Mouse (Mus musculus) bone marrow macrophage, adult 2 months (primary cell): ENCODE data around the gene Gm7271. TPM values are rescaled to one million over a fixed set of nuclear protein-coding genes. Genes with fewer than 3 reads are reported as not detected.

ENCODE experiments used
- H3K27ac ChIP-seq: 2 replicates; pipeline ENCODE4 v1.5.1; 2012; ENCODE audit warnings: low read depth, low read length; ENCODE audit not compliant: insufficient read depth
- H3K4me1 ChIP-seq: 2 replicates; pipeline ENCODE4 v1.6.1; 2012; ENCODE audit warnings: low read length; ENCODE audit not compliant: control insufficient read depth, insufficient read depth
- H3K4me3 ChIP-seq: 2 replicates; pipeline ENCODE4 v1.5.1; 2012; ENCODE audit warnings: mild to moderate bottlenecking, low read length, moderate library complexity; ENCODE audit not compliant: insufficient read depth
- CTCF ChIP-seq: IDR thresholded peaks from 2 replicates; pipeline ENCODE4 v1.5.1; 2012; ENCODE audit warnings: low read depth, mild to moderate bottlenecking, low read length, moderate library complexity
- POLR2A ChIP-seq: IDR thresholded peaks from 2 replicates; pipeline ENCODE4 v1.6.1; 2012; ENCODE audit warnings: mild to moderate bottlenecking, low read depth, low read length, borderline replicate concordance
- polyA plus RNA-seq: library from polyadenylated mRNA; stranded (reverse); fragments of >200 nt; gene quantifications from 2 replicates; pipeline ENCODE4 v1.2.4, GENCODE M21; 2012; ENCODE audit not compliant: missing spikeins, insufficient read depth, insufficient read length

The Gm7271 gene
- polyA plus RNA-seq, 1 experiment = not detected

DNA sequence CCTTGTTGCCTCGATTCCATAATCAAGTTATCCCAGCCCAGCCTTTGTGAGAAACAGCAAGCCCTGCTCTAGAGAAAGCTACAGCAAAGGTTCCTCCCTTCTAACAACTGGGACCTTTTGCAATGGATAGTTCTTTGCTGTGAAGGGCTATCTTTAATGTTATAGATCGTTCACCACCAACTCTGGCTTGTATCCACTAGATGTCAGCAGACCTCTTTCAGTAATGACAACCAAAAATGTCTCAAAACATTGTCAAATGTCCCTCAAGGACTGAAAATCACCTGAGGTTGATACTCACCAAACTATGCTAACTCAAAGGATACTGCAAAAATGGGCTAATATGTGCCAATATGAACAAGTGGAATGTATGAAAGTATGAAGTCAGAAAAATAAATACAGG is 42.0 kb downstream of the Gm7271 start:
- no peak for TF ChIP-seq CTCF
- no peak for TF ChIP-seq POLR2A

DNA sequence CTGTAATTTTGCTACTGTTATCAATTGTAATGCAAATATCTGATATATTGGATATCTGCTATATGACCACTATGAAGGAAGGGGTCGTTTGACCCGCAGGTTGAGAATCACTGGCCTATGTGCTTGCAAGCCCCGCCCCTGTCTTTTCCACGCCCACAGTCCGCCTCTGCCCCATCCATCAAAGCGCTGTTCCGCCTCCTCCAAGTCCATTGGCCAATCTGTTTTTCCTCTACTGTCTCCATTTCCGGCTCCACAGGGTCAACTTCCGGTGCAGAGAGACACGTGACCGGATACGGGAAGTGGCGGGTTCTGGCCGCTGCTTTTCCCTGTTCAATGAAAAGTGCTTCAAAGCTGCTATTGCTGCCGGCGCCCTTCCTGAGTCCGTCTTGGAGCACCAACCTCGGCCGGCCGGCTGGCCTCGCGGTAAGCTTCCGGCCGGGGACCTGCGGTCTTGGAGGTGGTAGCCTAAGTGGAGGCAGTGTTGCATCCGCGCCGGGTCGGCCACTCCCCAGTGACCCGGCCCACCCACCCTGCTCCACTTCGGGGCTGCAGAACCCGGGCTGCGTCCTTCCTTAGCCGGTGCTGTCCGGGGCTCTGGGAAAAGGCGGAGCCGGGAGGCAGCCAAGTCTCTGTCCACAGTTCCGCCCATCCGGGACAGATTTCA is 45.3 kb downstream of the Gm7271 start, which contains the start of gene Exoc1:
Gene Exoc1, plus strand, starts transcription at position 272 of the 664 bp plus-strand sequence.
- Histone ChIP-seq H3K27ac (peak within 1 kb of the TSS; percentile 84), H3K4me1 (peaks cover 22% of the 10 kb centered on the region), H3K4me3 (peak within 1 kb of the TSS; percentile 78)
- no peak for TF ChIP-seq CTCF
- TF ChIP-seq POLR2A = no peak

More for the DNA sequence above, 42.0 kb downstream of the Gm7271 start:
- peak overlapping the region; percentile 89 for H3K27ac ChIP-seq
- H3K4me3 ChIP-seq = no peak overlapping the region; the same call in 1 of the 2 replicates
- peaks cover 42% of the 10 kb centered on the region for H3K4me1 ChIP-seq

DNA sequence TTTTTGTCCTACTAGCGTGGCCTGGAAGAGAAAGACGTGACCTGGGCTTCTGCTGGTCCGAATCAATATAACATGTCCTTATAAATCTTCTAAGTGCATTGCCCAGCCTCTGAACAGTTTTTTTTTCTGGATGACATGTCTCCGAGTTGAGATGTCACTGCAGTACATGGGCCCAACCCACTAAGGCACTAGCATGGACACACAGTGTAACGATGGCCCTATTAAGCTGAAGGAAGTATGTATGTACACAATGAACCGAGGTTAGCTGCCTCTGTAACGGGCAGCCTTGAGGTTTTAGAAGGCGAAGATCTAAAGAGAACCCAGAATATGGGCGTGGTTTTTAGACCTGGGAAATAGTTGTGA is 45.8 kb downstream of the Gm7271 start:
- TF ChIP-seq CTCF = no peak
- TF ChIP-seq POLR2A = no peak
- H3K27ac ChIP-seq = peak overlapping the region; percentile 84

DNA sequence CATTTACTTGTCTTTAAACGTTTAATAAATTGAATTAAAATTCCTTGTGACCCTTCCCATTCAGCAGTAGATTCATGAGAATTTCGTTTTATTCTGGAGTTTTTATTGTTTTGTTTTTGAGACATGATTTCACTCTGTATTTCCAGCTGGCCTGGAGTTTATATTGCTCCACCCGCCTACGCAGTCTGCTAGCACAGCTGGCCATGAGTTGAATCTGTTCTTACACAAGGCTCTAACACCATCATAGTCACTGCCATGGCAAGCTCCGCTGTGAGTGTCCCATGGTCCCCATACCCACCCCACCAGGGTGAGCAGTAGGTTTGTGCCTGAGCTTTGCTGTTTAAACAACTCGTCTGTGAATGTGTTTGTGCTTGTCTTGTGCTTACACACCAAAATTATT is 49.3 kb downstream of the Gm7271 start:
- Histone ChIP-seq H3K4me1 (peaks cover 9% of the 10 kb centered on the region), H3K27ac (no peak overlapping the region), H3K4me3 (no peak overlapping the region)
- no peak for TF ChIP-seq CTCF
- TF ChIP-seq POLR2A = no peak

More for the DNA sequence above, 45.8 kb downstream of the Gm7271 start:
- peak overlapping the region; percentile 78 for H3K4me3 ChIP-seq
- H3K4me1 ChIP-seq = peaks cover 17% of the 10 kb centered on the region

DNA sequence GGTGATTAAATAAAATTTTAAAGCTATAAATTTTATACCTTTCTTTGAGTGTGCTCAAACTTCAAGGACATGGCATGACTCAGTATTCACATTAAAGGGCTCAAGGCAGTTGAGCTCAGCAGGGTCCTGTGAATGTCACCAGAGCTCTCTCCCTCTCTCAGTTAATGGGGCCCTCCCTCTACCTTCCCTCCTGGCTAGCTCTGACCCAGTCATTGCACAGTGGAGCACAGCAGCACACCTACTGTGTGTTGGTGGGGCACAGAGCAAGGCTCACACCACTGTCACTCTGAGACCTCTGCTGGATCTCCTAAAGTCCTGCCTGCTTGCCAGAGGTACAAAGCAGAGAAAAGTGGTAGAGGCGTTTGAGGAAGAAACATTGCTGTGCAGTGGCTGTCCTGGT is 52.4 kb downstream of the Gm7271 start:
- H3K27ac ChIP-seq = no peak overlapping the region
- H3K4me3 ChIP-seq = no peak overlapping the region
- no peak for TF ChIP-seq POLR2A
- TF ChIP-seq CTCF = no peak
- no peaks in the 10 kb centered on the region for H3K4me1 ChIP-seq

DNA sequence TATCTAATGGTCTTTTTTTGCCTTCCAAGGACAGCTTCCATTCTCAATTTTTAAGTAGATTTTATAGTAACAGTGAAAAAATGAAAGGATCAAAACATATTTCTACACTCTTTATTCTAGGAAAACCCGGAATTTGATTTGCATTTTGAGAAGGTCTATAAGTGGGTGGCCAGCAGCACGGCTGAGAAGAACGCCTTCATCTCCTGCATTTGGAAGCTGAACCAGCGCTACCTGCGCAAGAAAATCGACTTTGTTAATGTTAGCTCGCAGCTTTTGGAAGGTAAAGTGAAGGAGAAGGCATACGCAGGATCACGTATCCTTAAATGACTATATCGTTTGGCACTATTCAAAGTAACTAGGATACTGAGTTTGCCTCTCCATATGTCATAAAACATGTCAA is 53.7 kb downstream of the Gm7271 start:
- Histone ChIP-seq H3K4me3 (no peak overlapping the region), H3K27ac (no peak overlapping the region), H3K4me1 (no peaks in the 10 kb centered on the region)
- no peak for TF ChIP-seq CTCF
- no peak for TF ChIP-seq POLR2A

DNA sequence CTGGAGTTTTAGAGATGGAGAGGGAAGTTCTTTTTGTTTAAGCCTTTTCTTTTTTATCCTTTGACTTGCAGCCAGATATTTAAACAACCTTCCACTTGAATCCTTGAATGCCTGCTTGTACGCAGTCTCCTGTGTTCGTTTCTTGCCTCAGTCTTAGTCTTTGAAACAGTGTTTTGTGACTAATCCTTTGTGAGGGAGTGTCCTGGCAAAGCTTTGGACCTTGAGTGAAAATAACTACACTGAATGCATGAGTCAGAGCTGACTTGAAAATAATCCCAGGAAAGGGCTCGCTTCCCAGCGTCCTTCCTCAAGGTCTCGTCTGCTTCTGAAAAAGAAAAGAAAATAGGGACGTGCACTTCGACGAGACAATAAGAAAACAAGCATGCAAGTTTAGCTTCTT is 56.3 kb downstream of the Gm7271 start:
- no peak for TF ChIP-seq CTCF
- no peak for TF ChIP-seq POLR2A
- no peak overlapping the region for H3K4me3 ChIP-seq
- no peak overlapping the region for H3K27ac ChIP-seq
- H3K4me1 ChIP-seq = no peaks in the 10 kb centered on the region

DNA sequence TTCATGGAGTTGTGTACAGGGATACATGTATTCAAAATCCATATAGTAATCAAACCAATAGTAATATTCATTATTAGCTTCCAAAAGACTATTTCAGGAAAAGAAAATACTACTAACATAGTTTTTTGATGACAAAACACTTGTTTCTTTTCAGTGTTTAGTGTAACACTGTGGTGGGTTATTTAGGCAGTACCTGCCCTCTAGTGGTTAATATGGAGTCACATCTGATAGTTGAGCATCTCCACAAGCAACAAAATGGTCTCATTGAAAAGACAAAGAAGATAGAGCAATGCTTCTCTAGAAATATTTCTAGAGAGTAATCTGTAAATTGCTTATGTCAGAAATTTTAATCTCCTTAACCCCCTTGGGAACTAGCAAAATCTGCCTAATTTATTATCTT is 57.0 kb downstream of the Gm7271 start:
- Histone ChIP-seq H3K27ac (no peak overlapping the region), H3K4me3 (no peak overlapping the region), H3K4me1 (no peaks in the 10 kb centered on the region)
- TF ChIP-seq POLR2A = no peak
- no peak for TF ChIP-seq CTCF

DNA sequence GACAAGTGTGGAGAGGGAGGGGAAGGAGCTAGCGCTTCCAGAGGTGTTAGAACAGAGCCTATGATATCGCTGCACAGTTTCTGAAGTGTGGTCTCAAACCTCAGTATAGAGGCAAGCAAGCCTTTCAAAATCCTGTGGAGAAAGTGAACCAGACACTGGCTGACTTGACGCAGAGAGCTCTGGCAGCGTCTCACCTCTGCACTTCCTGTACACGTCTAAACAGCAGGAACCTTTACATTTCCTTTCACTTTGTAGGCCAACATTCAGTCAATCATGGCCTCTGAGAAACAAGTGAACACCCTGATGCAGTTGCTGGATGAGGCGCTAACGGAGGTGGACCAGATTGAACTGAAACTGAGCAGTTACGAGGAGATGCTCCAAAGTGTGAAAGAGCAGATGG is 59.4 kb downstream of the Gm7271 start:
- Histone ChIP-seq H3K4me1 (no peaks in the 10 kb centered on the region), H3K4me3 (no peak overlapping the region), H3K27ac (no peak overlapping the region)
- TF ChIP-seq CTCF = no peak
- TF ChIP-seq POLR2A = no peak

DNA sequence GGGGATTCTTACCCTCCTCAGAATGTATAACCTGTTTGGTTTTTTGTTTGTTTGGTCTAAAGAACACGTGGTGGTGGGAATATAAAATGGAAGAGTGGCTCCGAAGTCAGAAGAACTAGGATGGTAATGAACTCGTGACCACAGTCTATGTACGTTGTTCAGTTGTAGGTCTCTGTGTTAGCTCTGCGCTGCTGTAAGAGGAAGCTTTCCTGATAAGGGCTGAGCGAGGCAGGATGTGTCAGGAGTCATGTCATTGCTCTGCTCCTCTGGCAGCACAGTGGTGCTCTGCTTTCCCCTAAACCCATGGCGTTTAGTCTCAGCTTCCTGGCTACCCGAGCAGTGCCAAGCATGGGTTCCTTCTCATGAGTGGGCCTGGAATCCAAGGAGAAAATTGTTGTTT is 66.6 kb downstream of the Gm7271 start:
- no peak for TF ChIP-seq POLR2A
- TF ChIP-seq CTCF = no peak
- Histone ChIP-seq H3K27ac (no peak overlapping the region), H3K4me1 (no peaks in the 10 kb centered on the region), H3K4me3 (no peak overlapping the region)
